Mouse (Mus musculus) liver, postnatal 0 days (tissue): ENCODE data around the gene Atrnl1.

Experiments
- CTCF ChIP-seq: sonication (generic); IDR thresholded peaks from 2 replicates; pipeline ENCODE4 v1.5.1; 2016; ENCODE audit warnings: antibody characterized with exemption, low read depth
- EP300 ChIP-seq: IDR thresholded peaks from 2 replicates; pipeline ENCODE4 v1.6.1; 2016; ENCODE audit warnings: antibody characterized with exemption, low read depth, mild to moderate bottlenecking

DNA sequence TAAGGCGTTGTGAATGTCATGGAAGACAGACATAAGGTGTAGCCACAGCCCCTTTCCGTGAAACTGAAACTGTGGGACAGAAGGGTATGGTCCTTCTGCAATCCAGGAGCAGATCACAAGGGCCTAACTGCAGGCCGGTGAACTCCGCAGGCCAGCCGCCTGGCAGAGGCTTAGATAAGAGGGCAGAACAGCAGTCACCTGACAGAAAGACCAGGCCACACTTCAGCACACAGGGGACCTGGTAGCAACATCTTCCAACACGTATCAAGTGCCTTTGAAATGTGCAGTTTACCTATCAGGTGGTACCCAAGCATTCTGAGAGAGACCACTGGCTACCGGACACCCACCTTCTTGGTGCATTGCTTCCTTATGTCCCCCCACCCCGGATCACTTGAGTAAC, 451.1 kb downstream of the Atrnl1 start:
- TF ChIP-seq CTCF (no peak), EP300 (no peak)
